In genomic region chr11:88908557-88909211, GRCm38 (mm10) we compare ENCODE assay signal across 8 mouse cellular contexts. TPM values are rescaled to one million over a fixed set of nuclear protein-coding genes. Genes with fewer than 3 reads are reported as not detected.
DNase-seq lines count a peak whose midpoint lies in the region; ATAC-seq and TF ChIP-seq lines count a peak whose summit lies in the region.

No protein-coding gene starts in this region.

- H3K9me3 ChIP-seq in limb, embryonic 14.5 days (ENCODE audit: control insufficient read depth, low read length): no peaks in the 10 kb centered on the region

- H3K4me3 ChIP-seq in left cerebral cortex, adult 2 months: no peak overlapping the region
- H3K4me3 ChIP-seq in limb, embryonic 14.5 days (replicated peaks; ENCODE audit: low read length): no peak overlapping the region

- TF ChIP-seq CTCF in left cerebral cortex, adult 2 months (IDR thresholded peaks at IDR 0.05): peak; percentile 63

- WGBS in limb, embryonic 14.5 days: 90% methylated on average over 1 of the region's 1 CpGs

- H3K36me3 ChIP-seq in limb, embryonic 14.5 days (ENCODE audit: control insufficient read depth, insufficient read depth, low read length): no peaks in the 10 kb centered on the region

- no peaks in the 10 kb centered on the region for H3K4me1 ChIP-seq in limb, embryonic 14.5 days (ENCODE audit: control insufficient read depth, insufficient read depth, low read length)

- intact Hi-C loops in left cerebral cortex, adult 2 months (cut with DNase I): loop anchor here (1.0 to 5.0 kb wide), 2 partner anchors 47 to 64 kb away; partner anchors contain the start of genes Coil and Scpep1

- no peaks in the 10 kb centered on the region for H3K27me3 ChIP-seq in limb, embryonic 14.5 days (ENCODE audit: control insufficient read depth, insufficient read depth, low read length)

- DNase-seq in left cerebral cortex, adult 2 months (ENCODE audit: extremely low spot score in 1 of 2, low spot score in 2 of 2): peak; percentile 26 to 41
- no peak for DNase-seq in left cerebral cortex, adult 11 months (ENCODE audit: low spot score)
- DNase-seq in ZHBTc4 (ENCODE audit: low read depth, low spot score): peak; percentile 86
- peak; percentile 65 for DNase-seq in embryo, embryonic 10 days (ENCODE audit: low spot score)
- peak; percentile 26 for DNase-seq in limb, embryonic 14.5 days (ENCODE audit: low spot score)
- peak; percentile 42 for DNase-seq in retina, adult 2 months (ENCODE audit: low read depth, low spot score)
- DNase-seq in thymus, postnatal 25 days: peak; percentile 66

- H3K27ac ChIP-seq in left cerebral cortex, adult 2 months: no peak overlapping the region
- no peak overlapping the region for H3K27ac ChIP-seq in limb, embryonic 14.5 days (replicated peaks; ENCODE audit: low read depth, low read length)

- no peak overlapping the region for H3K9ac ChIP-seq in limb, embryonic 14.5 days (ENCODE audit: low read depth, low read length, severe bottlenecking)

- ATAC-seq in hematopoietic stem cell, adult 5-6 weeks (replicated peaks in 1 of 2; ENCODE audit: insufficient read depth in 1 of 2, low FRiP score in 2 of 2, low TSS enrichment in 1 of 2, low read depth in 1 of 2, poor library complexity in 2 of 2, severe bottlenecking in 2 of 2): peak; percentile 78 to 80
- ATAC-seq in limb, embryonic 14.5 days (ENCODE audit: low FRiP score, low read depth): no peak

- no peak overlapping the region for H3K4me2 ChIP-seq in limb, embryonic 14.5 days (replicated peaks; ENCODE audit: low read depth, low read length, severe bottlenecking)

- no peak for TF ChIP-seq POLR2A in limb, embryonic 14.5 days (IDR thresholded peaks at IDR 0.05; ENCODE audit: borderline replicate concordance, extremely low read depth, insufficient read depth, insufficient read length)

RNA-seq across cellular contexts. Expression of gene Akap1, which starts 44.3 kb away (rescaled TPM):
- 10 to 100 TPM; 39.8 to 40.1 TPM for total RNA-seq in left cerebral cortex, adult 2 months (2021)
- total RNA-seq in hematopoietic stem cell, adult 5-6 weeks (2017): 16.7 and 22.4 TPM in 2 replicates
- polyA plus RNA-seq in limb, embryonic 14.5 days (2012; rRNA removed): 31.4 and 33.5 TPM in 2 replicates
- 14.9 and 15.0 TPM in 2 replicates for polyA plus RNA-seq in limb, embryonic 14.5 days (2014; fragmentation: Nextera tagmentation; extraction: Ambion mirVana)

RNA-seq across cellular contexts. Expression of gene Scpep1, which starts 46.6 kb away (rescaled TPM):
- total RNA-seq in left cerebral cortex, adult 2 months (2021): 10 to 100 TPM; 16.2 to 17.5 TPM
- 13.4 and 15.6 TPM in 2 replicates for total RNA-seq in hematopoietic stem cell, adult 5-6 weeks (2017)
- 42.3 and 46.5 TPM in 2 replicates for polyA plus RNA-seq in limb, embryonic 14.5 days (2012; rRNA removed)
- 83.5 and 94.1 TPM in 2 replicates for polyA plus RNA-seq in limb, embryonic 14.5 days (2014; fragmentation: Nextera tagmentation; extraction: Ambion mirVana)

RNA-seq across cellular contexts. Expression of gene Elobl, which starts 58.0 kb away (rescaled TPM):
- not detected for total RNA-seq in left cerebral cortex, adult 2 months (2021)
- not detected in 2 replicates for total RNA-seq in hematopoietic stem cell, adult 5-6 weeks (2017)
- polyA plus RNA-seq in limb, embryonic 14.5 days (2012; rRNA removed): not detected in 2 replicates
- polyA plus RNA-seq in limb, embryonic 14.5 days (2014; fragmentation: Nextera tagmentation; extraction: Ambion mirVana): not detected in 2 replicates
